Mouse (Mus musculus): ENCODE measurements at regions not wholly inside any gene's neighbourhood (a gene's known extent, or its start where the extent isn't known, plus 50 kb on each side); places are given as distances from the start of the nearest gene placed in this dataset.

GRCm38 (mm10) chr1:153997201-153998181, 97.5 kb upstream of the Teddm2 start:
- no peak for TF ChIP-seq CTCF (IDR thresholded peaks at IDR 0.05)
- TF ChIP-seq EP300 (IDR thresholded peaks at IDR 0.05) = no peak

Measured in lung, postnatal 0 days (tissue).